Mouse (Mus musculus) hematopoietic stem cell, adult 5-6 weeks (primary cell): ENCODE measurements at regions not wholly inside any gene's neighbourhood (a gene's known extent, or its start where the extent isn't known, plus 50 kb on each side); places are given as distances from the start of the nearest gene placed in this dataset.

Experiments
- ATAC-seq, 2 experiments: fragments of 125-278 bp in 1 of 2; replicated peaks in 1 of 2; 2 replicates each; pipeline ENCODE4 v1.8.0; 2016 to 2017; ENCODE audit warnings: inconsistent platforms in 2 of 2, mild to moderate bottlenecking in 2 of 2, moderate number of reproducible peaks in 2 of 2, low read depth in 1 of 2, moderate TSS enrichment in 1 of 2; ENCODE audit not compliant: low FRiP score in 2 of 2, poor library complexity in 2 of 2, severe bottlenecking in 2 of 2, insufficient read depth in 1 of 2, low TSS enrichment in 1 of 2

DNA sequence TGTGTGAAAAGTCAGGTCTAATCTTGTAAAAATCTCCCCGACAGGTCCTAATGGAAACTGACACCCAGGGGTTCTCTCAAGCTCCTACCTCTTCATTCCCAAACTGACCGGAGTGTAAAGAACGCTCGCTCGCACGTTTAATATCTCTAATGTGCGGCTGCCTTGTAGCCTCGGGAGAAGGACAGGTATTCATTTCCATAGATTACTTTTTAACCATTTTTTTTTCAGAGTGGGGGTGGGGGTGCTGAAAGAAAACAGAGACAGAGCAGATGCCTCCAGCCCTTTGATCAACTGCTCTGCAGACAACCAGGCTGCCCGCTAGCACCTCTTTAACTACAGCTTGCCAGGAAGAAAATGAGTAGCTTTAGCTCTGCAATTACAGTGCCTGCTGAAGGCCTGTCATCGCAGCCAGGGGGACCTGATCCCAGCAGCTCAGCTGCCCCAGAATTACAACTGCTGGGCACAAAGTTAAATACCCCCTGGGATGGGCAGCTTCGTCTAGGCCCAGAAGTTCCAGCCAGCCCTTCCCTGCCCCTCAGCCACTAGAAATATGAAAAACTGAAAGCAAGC lies 282.3 kb upstream of the Msx2 start:
- no peak for ATAC-seq

GRCm38 (mm10) chr13:53753049-53753448 lies 280.2 kb upstream of the Msx2 start:
- ATAC-seq, result no peak

DNA sequence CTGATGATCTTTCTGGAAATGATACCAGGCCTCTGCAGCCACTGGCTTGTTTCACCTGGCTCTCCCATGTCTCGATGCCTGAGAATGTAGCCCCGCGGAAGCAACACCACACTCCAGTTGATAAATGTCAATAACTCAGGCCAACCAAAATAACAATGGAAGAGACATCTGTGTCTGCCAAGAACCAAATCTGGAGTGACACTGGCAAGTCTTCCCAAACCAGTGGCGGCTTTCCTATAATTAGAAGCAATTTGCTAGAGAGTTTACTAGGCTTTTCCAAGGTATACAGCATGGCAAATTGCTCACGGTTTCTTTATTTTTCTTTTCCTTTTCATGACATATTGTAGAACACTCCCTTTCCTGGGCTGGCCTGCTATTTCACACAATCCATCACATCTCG lies 268.1 kb upstream of the Msx2 start:
- no peak for ATAC-seq

- no peak for ATAC-seq
Observed at GRCm38 (mm10) chr13:53739127-53739526, 266.3 kb upstream of the Msx2 start.

DNA sequence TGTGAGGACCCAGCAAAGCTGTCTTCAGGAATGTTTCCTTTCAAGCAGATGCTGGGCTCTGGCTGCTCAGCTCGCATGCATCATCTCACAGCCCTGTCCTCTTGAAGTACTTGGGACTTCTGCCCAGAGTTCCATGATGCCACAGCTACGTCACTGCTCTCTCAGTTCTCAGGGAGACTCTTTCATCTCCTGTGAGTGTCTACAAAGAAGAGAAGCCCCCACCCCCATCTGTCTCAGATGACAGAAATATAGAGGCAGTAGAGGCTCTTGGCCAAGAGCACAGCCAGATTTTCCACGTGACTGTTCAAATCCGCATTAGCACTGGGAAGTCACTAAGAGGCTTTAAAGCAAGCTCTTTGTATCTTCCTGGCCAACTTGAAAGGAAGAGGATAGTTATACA lies 262.1 kb upstream of the Msx2 start:
- no peak for ATAC-seq

DNA sequence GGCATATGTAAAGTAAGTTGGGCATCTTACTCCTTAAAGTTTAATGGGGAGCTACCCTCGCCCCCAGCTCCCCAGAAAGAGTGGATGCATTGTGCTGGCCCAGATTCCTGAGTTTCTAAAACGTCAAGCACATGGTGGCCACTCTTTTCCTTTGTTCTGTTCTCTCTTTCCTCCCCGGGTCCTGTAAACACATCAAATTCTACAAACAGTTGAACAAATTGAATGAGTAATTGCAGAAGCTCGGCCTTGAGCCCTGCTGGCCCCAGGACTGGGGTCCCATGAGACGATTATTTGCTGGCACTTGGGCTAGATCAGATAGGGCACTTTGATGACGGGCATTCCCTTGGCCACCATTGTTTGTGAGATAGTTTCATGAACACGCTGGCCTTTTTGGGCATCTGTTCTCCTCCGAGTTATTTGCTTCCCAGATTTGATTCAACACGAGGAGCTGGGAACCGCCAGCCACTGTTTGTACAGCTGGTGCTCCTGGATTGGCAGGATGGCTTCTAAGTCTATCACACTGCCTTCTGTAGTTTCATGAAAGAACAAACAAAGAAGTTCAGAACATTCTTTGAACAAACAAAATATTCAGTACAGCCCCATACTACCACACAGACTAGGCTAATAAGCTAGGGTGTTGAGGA lies 257.5 kb upstream of the Msx2 start:
- ATAC-seq, result no peak

DNA sequence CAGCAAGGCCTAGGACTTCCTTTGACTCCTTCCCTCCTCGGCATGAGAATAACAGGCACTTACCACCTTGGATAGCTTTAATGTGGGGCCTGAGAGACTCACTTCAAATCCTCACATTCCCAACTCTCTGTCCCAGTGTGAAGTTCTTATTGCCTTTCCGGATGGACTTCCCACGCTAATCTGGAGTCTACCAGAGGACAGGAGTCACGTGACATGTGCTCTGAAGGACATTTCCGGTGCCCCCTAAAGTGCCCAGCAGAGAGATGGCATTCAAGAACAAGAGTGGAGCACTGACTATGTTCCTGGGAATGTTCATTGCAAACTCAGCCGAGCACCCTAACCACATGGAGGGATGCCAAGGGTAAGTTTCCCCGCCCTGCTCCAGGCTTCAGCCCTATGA lies 257.0 kb upstream of the Msx2 start:
- ATAC-seq, result no peak

DNA sequence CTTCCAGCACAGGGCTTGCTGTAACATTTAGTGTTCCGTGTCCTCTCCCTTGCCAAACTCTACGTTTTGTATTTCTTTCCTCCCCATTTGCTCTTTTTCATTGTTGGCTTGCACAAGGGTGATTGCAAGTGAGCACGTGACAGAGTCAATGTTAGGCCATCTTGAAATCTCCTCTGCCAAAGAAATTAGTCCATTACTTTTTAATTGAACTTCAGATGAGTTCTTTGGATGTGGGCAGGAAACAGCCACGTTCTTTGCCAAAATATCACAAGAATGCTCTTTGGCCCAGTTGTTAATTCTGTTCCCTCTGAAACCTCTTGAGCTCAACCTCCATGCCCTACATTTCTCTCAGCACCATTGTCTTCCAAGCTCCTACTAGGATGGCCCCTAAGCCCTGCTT lies 253.2 kb upstream of the Msx2 start:
- no peak for ATAC-seq

DNA sequence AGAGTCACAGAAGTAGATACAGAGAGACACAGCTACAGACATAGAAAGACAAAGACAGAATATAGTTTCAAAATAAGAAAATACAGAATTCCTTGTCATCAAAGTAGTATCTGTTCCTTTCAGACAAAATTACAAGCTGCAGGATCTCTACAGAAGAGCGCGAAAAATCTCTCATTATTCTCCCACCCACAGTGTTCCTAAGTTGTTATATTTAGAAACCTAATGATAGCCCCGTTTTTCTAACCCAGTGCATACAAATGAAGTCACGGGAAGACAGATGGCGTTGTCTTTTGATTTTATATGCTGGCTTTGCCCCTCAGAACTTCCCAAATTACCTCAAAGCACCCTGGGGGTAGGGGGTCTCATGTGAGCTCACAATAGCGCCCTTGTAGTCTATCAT lies 250.0 kb upstream of the Msx2 start:
- no peak for ATAC-seq

GRCm38 (mm10) chr13:53721038-53721463 lies 248.2 kb upstream of the Msx2 start:
- no peak for ATAC-seq

- ATAC-seq, result no peak
Observed at GRCm38 (mm10) chr13:53717582-53717981, 244.7 kb upstream of the Msx2 start.

GRCm38 (mm10) chr13:53717086-53717485 lies 244.2 kb upstream of the Msx2 start:
- ATAC-seq, result no peak

DNA sequence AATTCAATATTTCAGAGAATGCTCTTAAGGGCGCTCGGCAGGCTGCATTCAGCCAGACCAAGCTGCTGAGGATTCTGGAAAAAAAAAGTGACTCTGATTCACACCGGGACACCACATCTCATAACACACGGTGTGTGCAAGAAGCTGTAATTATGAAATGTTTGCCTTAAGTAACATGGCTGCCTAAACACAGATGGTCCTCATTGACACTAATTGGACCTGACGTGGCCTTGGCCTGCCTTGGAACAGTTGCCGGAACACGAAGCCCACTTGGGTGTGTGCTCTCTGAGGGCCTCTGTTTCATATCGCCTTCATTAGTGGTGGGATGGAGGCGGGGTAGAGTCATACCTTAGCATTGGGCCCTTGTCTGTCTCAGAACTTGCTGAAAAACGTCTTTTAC lies 236.2 kb upstream of the Msx2 start:
- no peak for ATAC-seq

DNA sequence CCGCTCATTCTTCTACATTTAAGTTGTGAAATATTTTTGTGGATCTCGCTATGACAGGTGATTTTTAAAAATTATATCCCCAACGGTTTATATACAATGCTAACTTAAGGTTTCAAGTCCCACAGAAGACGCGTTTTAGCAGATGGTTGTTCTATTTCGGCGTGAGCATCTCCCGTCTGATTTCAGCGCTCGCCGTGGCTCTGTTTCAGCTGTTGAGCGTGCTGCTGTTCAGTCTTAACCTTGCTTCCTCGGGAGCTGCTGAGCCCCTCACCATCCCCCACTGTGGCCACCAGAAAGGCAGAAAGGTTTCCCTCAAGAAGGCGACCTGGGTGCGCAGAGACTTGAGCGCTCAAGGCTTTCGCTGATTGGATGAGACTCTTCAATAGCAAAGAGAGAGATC lies 234.7 kb upstream of the Msx2 start:
- no peak for ATAC-seq

DNA sequence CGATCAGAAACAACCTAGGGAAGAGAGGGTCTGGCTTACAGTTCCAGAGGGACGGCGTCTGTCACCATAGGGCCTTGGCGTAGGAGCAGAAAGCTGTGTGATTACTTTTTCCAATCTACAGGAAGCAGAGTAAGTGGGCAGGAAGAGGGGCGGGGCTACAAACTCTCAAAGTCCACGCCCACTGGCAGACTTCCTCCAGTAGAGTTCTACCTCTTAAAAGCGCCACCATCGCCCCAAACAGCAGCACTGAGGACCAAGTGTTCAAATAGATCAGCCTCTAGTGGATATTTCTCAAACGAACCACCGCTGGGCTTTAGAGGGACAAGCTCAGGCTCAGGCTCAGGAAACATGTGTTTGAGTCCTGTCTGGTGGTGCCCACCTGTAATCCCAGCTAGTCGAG lies 231.2 kb upstream of the Msx2 start:
- ATAC-seq, result no peak

- ATAC-seq, result no peak
Observed at GRCm38 (mm10) chr13:53700236-53700635, 227.4 kb upstream of the Msx2 start.

GRCm38 (mm10) chr13:53697954-53698353 lies 225.1 kb upstream of the Msx2 start:
- no peak for ATAC-seq

- no peak for ATAC-seq
Observed at GRCm38 (mm10) chr13:53695385-53695784, 222.5 kb upstream of the Msx2 start.

GRCm38 (mm10) chr13:53688934-53689333 lies 216.1 kb upstream of the Msx2 start:
- ATAC-seq, result no peak
